Mouse (Mus musculus) forebrain, embryonic 10.5 days (tissue): ENCODE measurements around the gene Rfpl4. TPM values are rescaled to one million over a fixed set of nuclear protein-coding genes. Genes with fewer than 3 reads are reported as not detected.

Experiments
- DNase-seq: peaks from one replicate; pipeline ENCODE4 v3.0.0-alpha.2; 2017; ENCODE audit warnings: low spot score; ENCODE audit errors: extremely low spot score
- H3K27ac ChIP-seq: fragments of 300-500 bp; sonication (generic); 2 replicates; pipeline ENCODE4 v1.5.1; 2016; ENCODE audit warnings: mild to moderate bottlenecking
- H3K27me3 ChIP-seq: fragments of 300-500 bp; sonication (generic); 2 replicates; pipeline ENCODE4 v1.6.1; 2016; ENCODE audit warnings: mild to moderate bottlenecking; ENCODE audit not compliant: poor library complexity, severe bottlenecking
- H3K36me3 ChIP-seq: fragments of 300-500 bp; sonication (generic); replicated peaks from 2 replicates; pipeline ENCODE4 v1.6.1; 2016; ENCODE audit warnings: mild to moderate bottlenecking, moderate library complexity
- H3K4me1 ChIP-seq: fragments of 300-500 bp; sonication (generic); 2 replicates; pipeline ENCODE4 v1.6.1; 2016
- H3K4me3 ChIP-seq: fragments of 300-500 bp; sonication (generic); 2 replicates; pipeline ENCODE4 v1.5.1; 2016; ENCODE audit warnings: mild to moderate bottlenecking, moderate library complexity
- H3K9me3 ChIP-seq: fragments of 300-500 bp; sonication (generic); 2 replicates; pipeline ENCODE4 v1.6.1; 2016; ENCODE audit warnings: mild to moderate bottlenecking, moderate library complexity
- WGBS: fragments of 180-500 bp; shearing (Covaris S2); methylation state at CpG from one replicate; pipeline ENCODE4 v1.1.7; 2016; 5-methylcytosine and 5-hydroxymethylcytosine counted together
- microRNA-seq: library from miRNA; unstranded; fragments of <30 nt; microRNA quantifications from one replicate; pipeline ENCODE4, GENCODE M21; 2017
- polyA plus RNA-seq: library from polyadenylated mRNA; unstranded; fragments of >200 nt; fragmentation: Nextera tagmentation; extraction: Ambion mirVana; gene quantifications from 2 replicates; pipeline ENCODE4 v1.2.1, GENCODE M21; 2016

The Rfpl4 gene
- polyA plus RNA-seq, 1 experiment from 2014 or later: not detected

GRCm38 (mm10) chr7:5076931-5077330, 39.8 kb downstream of the Rfpl4 start:
- no peak overlapping the region for H3K4me3 ChIP-seq
- H3K9me3 ChIP-seq: no peaks in the 10 kb centered on the region
- DNase-seq: no peak
- H3K4me1 ChIP-seq: peaks cover 16% of the 10 kb centered on the region
- no peaks in the 10 kb centered on the region for H3K27me3 ChIP-seq
- 85% methylated on average over 2 of the region's 2 CpGs for WGBS
- H3K36me3 ChIP-seq: peaks cover 78% of the 10 kb centered on the region
- H3K27ac ChIP-seq: no peak overlapping the region

- Histone ChIP-seq H3K36me3 (peaks cover 95% of the 10 kb centered on the region), H3K9me3 (no peaks in the 10 kb centered on the region)
- whole genome bisulfite sequencing: 96% methylated on average over 5 of the region's 5 CpGs
Measured at GRCm38 (mm10) chr7:5074984-5075383, 41.8 kb downstream of the Rfpl4 start.

GRCm38 (mm10) chr7:5073586-5073985, 43.2 kb downstream of the Rfpl4 start:
- WGBS: 76% methylated on average over 1 of the region's 1 CpGs
- Histone ChIP-seq H3K9me3 (no peaks in the 10 kb centered on the region), H3K27ac (no peak overlapping the region), H3K27me3 (no peaks in the 10 kb centered on the region), H3K36me3 (peaks cover 98% of the 10 kb centered on the region), H3K4me1 (no peaks in the 10 kb centered on the region), H3K4me3 (no peak overlapping the region)
- DNase-seq: no peak

More at GRCm38 (mm10) chr7:5074984-5075383, 41.8 kb downstream of the Rfpl4 start:
- Histone ChIP-seq H3K4me3 (no peak overlapping the region), H3K27me3 (no peaks in the 10 kb centered on the region), H3K4me1 (0 out of 2 replicates have a peak, but pooled peaks cover 3% of the 10 kb centered on the region), H3K27ac (no peak overlapping the region)
- no peak for DNase-seq

GRCm38 (mm10) chr7:5064886-5065285, 51.9 kb downstream of the Rfpl4 start:
- H3K36me3 ChIP-seq: peaks cover 56% of the 10 kb centered on the region
- no peaks in the 10 kb centered on the region for H3K27me3 ChIP-seq
- H3K4me3 ChIP-seq: peak overlapping the region; percentile 67; the same call in 1 of the 2 replicates
- H3K4me1 ChIP-seq: peaks cover 38% of the 10 kb centered on the region
- WGBS: 93% methylated on average over 6 of the region's 6 CpGs
- H3K27ac ChIP-seq: no peak overlapping the region
- DNase-seq: no peak
- no peaks in the 10 kb centered on the region for H3K9me3 ChIP-seq

GRCm38 (mm10) chr7:5062360-5063001, 54.3 kb downstream of the Rfpl4 start:
- Histone ChIP-seq H3K36me3 (peaks cover 32% of the 10 kb centered on the region), H3K27me3 (peaks cover 21% of the 10 kb centered on the region), H3K4me1 (peaks cover 50% of the 10 kb centered on the region), H3K27ac (peak overlapping the region; percentile 97), H3K9me3 (no peaks in the 10 kb centered on the region), H3K4me3 (peak overlapping the region; percentile 67)
- under 1% methylated on average over 51 of the region's 51 CpGs for WGBS
- peak; percentile 82 for DNase-seq

GRCm38 (mm10) chr7:5061774-5062359, 54.9 kb downstream of the Rfpl4 start, which contains the start of gene U2af2:
TSS of gene U2af2 (plus strand) at chr7:5062143.
- peaks cover 26% of the 10 kb centered on the region for H3K36me3 ChIP-seq
- under 1% methylated on average over 64 of the region's 65 CpGs for WGBS
- peaks cover 27% of the 10 kb centered on the region for H3K27me3 ChIP-seq
- peak within 1 kb of the TSS; percentile 67 for H3K4me3 ChIP-seq
- DNase-seq: peak; percentile 95
- no peaks in the 10 kb centered on the region for H3K9me3 ChIP-seq
- peaks cover 56% of the 10 kb centered on the region for H3K4me1 ChIP-seq
- H3K27ac ChIP-seq: peak within 1 kb of the TSS; percentile 97

GRCm38 (mm10) chr7:5060944-5061773, 55.6 kb downstream of the Rfpl4 start:
- H3K9me3 ChIP-seq: no peaks in the 10 kb centered on the region
- peak; percentile 97 for DNase-seq
- H3K27me3 ChIP-seq: peaks cover 34% of the 10 kb centered on the region
- H3K4me1 ChIP-seq: peaks cover 61% of the 10 kb centered on the region
- H3K27ac ChIP-seq: peak overlapping the region; percentile 97
- H3K36me3 ChIP-seq: peaks cover 19% of the 10 kb centered on the region
- H3K4me3 ChIP-seq: peak overlapping the region; percentile 67
- WGBS: under 1% methylated on average over 60 of the region's 60 CpGs

GRCm38 (mm10) chr7:5060239-5060731, 56.5 kb downstream of the Rfpl4 start:
- WGBS: 3% methylated on average over 27 of the region's 27 CpGs
- H3K36me3 ChIP-seq: peaks cover 10% of the 10 kb centered on the region
- peaks cover 43% of the 10 kb centered on the region for H3K27me3 ChIP-seq
- no peaks in the 10 kb centered on the region for H3K9me3 ChIP-seq
- peak overlapping the region; percentile 67 for H3K4me3 ChIP-seq
- H3K4me1 ChIP-seq: peaks cover 54% of the 10 kb centered on the region
- DNase-seq: peak; percentile 82
- H3K27ac ChIP-seq: peak overlapping the region; percentile 97

Small RNA genes lying within 50 kb of the gene (microRNA-seq; reads per million reads assigned to microRNA genes)
- not detected for gene Gm26217

Other genes with a start within 250 kb of the Rfpl4 start
- gene Isoc2b, start 246.7 kb downstream of the Rfpl4 start, polyA plus RNA-seq: 2.6 and 2.9 TPM in 2 replicates
- gene Isoc2a, start 239.8 kb downstream of the Rfpl4 start, polyA plus RNA-seq: 0.73 and 1.0 TPM in 2 replicates
- gene Gm36210, start 210.4 kb downstream of the Rfpl4 start, polyA plus RNA-seq: 0.12 and 0.22 TPM in 2 replicates
- 4.1 and 4.2 TPM in 2 replicates for gene Zfp628, start 201.7 kb downstream of the Rfpl4 start, polyA plus RNA-seq
- 8.1 and 8.3 TPM in 2 replicates for gene Nat14, start 194.9 kb downstream of the Rfpl4 start, polyA plus RNA-seq
- 1.2 and 1.3 TPM in 2 replicates for gene Ssc5d, start 191.2 kb downstream of the Rfpl4 start, polyA plus RNA-seq
- gene Sbk2, start 152.5 kb downstream of the Rfpl4 start, polyA plus RNA-seq: 0.11 TPM in 1 of 2 replicates, not detected in the other
- gene Sbk3, start 145.8 kb downstream of the Rfpl4 start, polyA plus RNA-seq: 0.10 TPM in 1 of 2 replicates, not detected in the other
- 27.3 and 28.7 TPM in 2 replicates for gene Zfp579, start 120.8 kb downstream of the Rfpl4 start, polyA plus RNA-seq
- gene Zfp524, start 102.5 kb downstream of the Rfpl4 start, polyA plus RNA-seq: 8.4 and 9.4 TPM in 2 replicates
- 54.0 and 54.1 TPM in 2 replicates for gene Fiz1, start 102.3 kb downstream of the Rfpl4 start, polyA plus RNA-seq
- 1.0 and 1.1 TPM in 2 replicates for gene Gm44973, start 101.5 kb downstream of the Rfpl4 start, polyA plus RNA-seq
- gene Zfp865, start 96.6 kb downstream of the Rfpl4 start, polyA plus RNA-seq: 5.1 and 5.7 TPM in 2 replicates
- gene Ccdc106, start 96.4 kb downstream of the Rfpl4 start, polyA plus RNA-seq: 4.7 and 6.6 TPM in 2 replicates
- gene 4632433K11Rik, start 82.8 kb downstream of the Rfpl4 start, polyA plus RNA-seq: not detected in 2 replicates
- 3.0 and 3.8 TPM in 2 replicates for gene Zfp784, start 78.5 kb downstream of the Rfpl4 start, polyA plus RNA-seq
- 38.0 and 38.8 TPM in 2 replicates for gene Zfp580, start 65.4 kb downstream of the Rfpl4 start, polyA plus RNA-seq
- 181 and 196 TPM in 2 replicates for gene U2af2, start 54.8 kb downstream of the Rfpl4 start, polyA plus RNA-seq
- 53.5 and 54.6 TPM in 2 replicates for gene Epn1, start 36.7 kb downstream of the Rfpl4 start, polyA plus RNA-seq
- 0.24 TPM in 1 of 2 replicates, not detected in the other for gene Rasl2-9, start 9.0 kb upstream of the Rfpl4 start, polyA plus RNA-seq
- 0.01 TPM in 1 of 2 replicates, not detected in the other for gene Vmn1r55, start 32.7 kb upstream of the Rfpl4 start, polyA plus RNA-seq
- not detected in 2 replicates for gene Vmn1r56, start 79.8 kb upstream of the Rfpl4 start, polyA plus RNA-seq
- gene Vmn1r57, start 101.5 kb upstream of the Rfpl4 start, polyA plus RNA-seq: not detected in 2 replicates
- gene Gm5065, start 233.6 kb upstream of the Rfpl4 start, polyA plus RNA-seq: not detected in 2 replicates
- not detected in 2 replicates for gene Nlrp2, start 234.1 kb upstream of the Rfpl4 start, polyA plus RNA-seq